Mouse (Mus musculus): ENCODE data around the gene Nedd9. TPM values are rescaled to one million over a fixed set of nuclear protein-coding genes. Genes with fewer than 3 reads are reported as not detected.

The Nedd9 gene
- total RNA-seq, 1 experiment from 2014 or later: 12.2 TPM

DNA sequence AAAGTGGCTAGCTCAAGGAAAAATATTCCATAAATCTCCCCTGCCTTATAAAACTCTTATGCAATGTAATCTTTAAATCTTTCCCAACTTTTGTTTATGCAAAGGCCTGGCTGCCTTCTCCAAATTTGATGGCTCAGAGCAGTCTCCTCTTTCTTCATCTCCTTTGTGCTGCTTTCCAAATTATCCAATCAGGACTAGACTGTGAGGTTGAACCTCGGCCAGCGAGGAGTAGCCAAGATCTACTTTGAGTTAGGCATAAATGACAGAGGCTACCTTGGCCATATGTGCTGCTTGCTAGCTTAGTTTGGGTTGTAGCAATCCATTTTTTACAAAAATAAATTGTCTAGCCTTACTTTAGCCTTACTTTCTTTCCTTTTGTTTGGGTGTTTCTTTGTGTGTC, 95.0 kb downstream of the Nedd9 start:
- no peak for ATAC-seq (replicated peaks in 1 of 2; ENCODE audit: insufficient read depth in 1 of 2, low FRiP score in 2 of 2, low TSS enrichment in 1 of 2, low read depth in 1 of 2, poor library complexity in 2 of 2, severe bottlenecking in 2 of 2)

DNA sequence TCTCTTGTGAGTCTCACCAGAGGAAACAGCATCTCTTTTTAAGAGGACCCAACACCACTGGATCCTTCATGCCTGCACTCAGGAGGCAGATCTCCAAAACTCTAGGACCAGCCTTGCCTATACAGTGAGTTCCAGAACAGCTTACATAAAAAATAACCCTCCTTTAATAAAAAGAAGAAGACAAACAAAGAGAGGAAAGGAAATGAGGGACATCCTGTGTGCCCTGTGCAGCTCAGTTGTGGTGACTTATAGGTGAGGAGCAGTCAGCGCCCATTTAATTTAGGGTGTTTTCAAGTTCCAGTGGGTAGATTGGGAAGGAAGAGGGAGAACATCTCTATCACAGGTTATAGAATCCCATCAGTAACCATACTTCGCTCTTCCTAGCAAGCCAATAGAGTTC, 96.5 kb downstream of the Nedd9 start:
- ATAC-seq (replicated peaks in 1 of 2; ENCODE audit: insufficient read depth in 1 of 2, low FRiP score in 2 of 2, low TSS enrichment in 1 of 2, low read depth in 1 of 2, poor library complexity in 2 of 2, severe bottlenecking in 2 of 2): no peak

DNA sequence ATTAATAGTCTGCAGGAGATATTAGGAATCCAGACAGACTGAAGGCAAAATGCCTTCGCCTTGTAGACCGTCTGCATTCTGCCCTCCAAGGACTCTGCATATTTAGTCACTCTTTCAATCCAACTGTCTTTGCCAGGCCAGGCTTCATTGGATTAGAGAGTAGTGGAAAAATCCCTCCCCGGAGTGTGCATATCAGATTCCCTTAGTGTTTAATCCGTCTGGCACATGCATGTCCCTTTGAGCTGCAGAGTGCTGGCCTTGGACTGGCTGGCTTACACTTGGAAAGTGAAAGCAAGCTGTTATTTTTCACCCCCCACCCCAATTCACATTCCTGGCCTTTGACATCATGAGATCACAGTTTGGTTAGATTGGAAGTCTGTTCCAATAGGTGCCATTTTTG, 100.6 kb downstream of the Nedd9 start:
- no peak for ATAC-seq (replicated peaks in 1 of 2; ENCODE audit: insufficient read depth in 1 of 2, low FRiP score in 2 of 2, low TSS enrichment in 1 of 2, low read depth in 1 of 2, poor library complexity in 2 of 2, severe bottlenecking in 2 of 2)

DNA sequence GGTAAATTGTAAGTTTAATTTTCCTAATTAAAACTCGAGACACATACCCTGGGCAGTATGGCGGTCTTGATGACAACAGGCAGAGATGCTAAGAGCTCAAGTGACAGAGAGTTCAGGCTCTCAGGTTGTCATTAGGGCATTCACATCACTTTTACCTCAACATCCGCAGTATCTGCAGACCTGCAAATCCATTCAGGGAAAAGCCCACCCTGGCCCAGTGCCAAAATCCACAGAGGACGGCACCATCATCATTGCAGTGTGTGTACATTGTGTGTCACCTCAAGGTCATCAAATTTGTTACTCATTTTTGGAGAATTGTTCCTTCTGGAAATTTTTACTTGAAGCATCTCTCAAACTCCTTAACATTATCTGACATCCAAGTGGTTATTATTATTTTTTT, 102.3 kb downstream of the Nedd9 start:
- ATAC-seq (replicated peaks in 1 of 2; ENCODE audit: insufficient read depth in 1 of 2, low FRiP score in 2 of 2, low TSS enrichment in 1 of 2, low read depth in 1 of 2, poor library complexity in 2 of 2, severe bottlenecking in 2 of 2): no peak

DNA sequence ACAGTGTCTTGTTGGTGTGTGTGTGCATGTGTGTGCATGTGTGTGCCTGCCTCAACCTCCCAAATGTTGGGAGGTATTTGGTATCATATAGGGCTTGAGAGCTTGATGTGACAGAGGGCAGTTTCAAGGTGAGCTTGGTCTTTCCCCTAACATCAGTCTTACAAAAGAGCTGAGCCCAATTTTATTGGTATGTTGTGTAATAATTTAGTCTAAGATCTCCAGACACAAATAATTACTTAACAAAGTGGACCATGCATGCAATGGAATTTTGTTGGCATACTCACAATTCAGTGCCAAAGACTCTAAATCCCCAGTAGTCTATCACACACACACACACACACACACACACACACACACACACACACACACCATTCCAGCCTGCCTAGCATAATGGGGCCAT, 104.5 kb downstream of the Nedd9 start:
- no peak for ATAC-seq (replicated peaks in 1 of 2; ENCODE audit: insufficient read depth in 1 of 2, low FRiP score in 2 of 2, low TSS enrichment in 1 of 2, low read depth in 1 of 2, poor library complexity in 2 of 2, severe bottlenecking in 2 of 2)

- peak; percentile 8 to 51; a peak in 1 of 4 replicates for ATAC-seq (replicated peaks in 1 of 2; ENCODE audit: insufficient read depth in 1 of 2, low FRiP score in 2 of 2, low TSS enrichment in 1 of 2, low read depth in 1 of 2, poor library complexity in 2 of 2, severe bottlenecking in 2 of 2)
Measured at GRCm38 (mm10) chr13:41381806-41382546, 105.2 kb downstream of the Nedd9 start.

DNA sequence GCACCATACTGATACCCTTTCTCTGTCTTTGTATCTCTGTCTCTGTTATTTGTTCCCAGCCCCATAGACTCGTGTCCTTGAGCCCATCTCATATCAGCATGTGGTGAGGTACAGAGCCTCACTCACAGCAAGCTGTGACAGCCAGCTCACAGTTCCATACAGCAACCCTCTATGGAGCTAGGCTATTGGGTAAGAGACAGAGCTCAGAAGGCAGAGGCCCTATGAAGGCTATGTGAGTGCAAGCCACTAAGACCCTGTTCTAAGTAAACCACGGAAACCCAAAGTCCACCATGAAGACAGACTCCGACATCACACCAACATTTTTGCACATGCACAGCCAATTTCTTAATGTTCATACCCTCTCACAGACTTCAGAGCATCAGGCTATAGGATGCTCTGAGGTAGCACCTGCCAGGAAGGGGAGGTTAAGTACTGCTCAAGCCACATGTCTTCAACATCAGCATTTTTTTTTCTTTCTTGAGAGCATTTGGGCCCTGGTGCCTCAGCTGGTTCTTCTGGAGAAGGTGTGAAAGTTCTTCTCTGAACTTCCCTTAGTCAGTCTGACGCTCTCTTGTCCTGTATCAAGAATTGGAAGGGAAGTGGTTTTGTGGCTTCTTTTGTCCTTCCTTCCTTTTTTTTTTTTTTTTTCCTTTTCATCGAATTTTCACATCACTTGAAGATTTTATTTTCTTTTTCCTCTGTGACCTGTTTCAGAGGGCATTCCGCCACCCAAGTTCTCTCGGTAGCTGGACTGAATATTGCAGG, 105.9 kb downstream of the Nedd9 start:
- peak; percentile 78 to 80 for ATAC-seq (replicated peaks in 1 of 2; ENCODE audit: insufficient read depth in 1 of 2, low FRiP score in 2 of 2, low TSS enrichment in 1 of 2, low read depth in 1 of 2, poor library complexity in 2 of 2, severe bottlenecking in 2 of 2)

GRCm38 (mm10) chr13:41379951-41380465, 107.2 kb downstream of the Nedd9 start:
- no peak for ATAC-seq (replicated peaks in 1 of 2; ENCODE audit: insufficient read depth in 1 of 2, low FRiP score in 2 of 2, low TSS enrichment in 1 of 2, low read depth in 1 of 2, poor library complexity in 2 of 2, severe bottlenecking in 2 of 2)

GRCm38 (mm10) chr13:41378462-41378861, 108.7 kb downstream of the Nedd9 start:
- ATAC-seq (replicated peaks in 1 of 2; ENCODE audit: insufficient read depth in 1 of 2, low FRiP score in 2 of 2, low TSS enrichment in 1 of 2, low read depth in 1 of 2, poor library complexity in 2 of 2, severe bottlenecking in 2 of 2): no peak

DNA sequence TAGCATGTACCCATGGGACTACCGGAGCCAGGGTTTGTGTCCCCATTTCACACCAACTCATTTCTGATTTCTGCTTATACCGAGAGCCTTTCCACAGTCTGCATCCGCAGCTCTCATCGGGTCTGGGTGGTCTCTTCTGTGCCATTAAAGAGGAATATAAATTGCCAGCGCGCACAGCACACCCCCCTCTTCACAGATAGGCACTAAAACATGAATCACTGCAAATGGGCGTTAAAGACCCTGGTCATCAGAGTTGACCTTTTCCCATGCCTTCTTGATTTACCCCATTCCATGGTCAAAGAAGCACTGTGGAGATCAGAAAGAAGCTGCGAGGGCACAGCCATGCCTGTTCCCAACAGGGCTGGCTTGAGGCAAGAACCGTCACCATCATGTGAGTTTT, 109.3 kb downstream of the Nedd9 start:
- no peak for ATAC-seq (replicated peaks in 1 of 2; ENCODE audit: insufficient read depth in 1 of 2, low FRiP score in 2 of 2, low TSS enrichment in 1 of 2, low read depth in 1 of 2, poor library complexity in 2 of 2, severe bottlenecking in 2 of 2)

- ATAC-seq (replicated peaks in 1 of 2; ENCODE audit: insufficient read depth in 1 of 2, low FRiP score in 2 of 2, low TSS enrichment in 1 of 2, low read depth in 1 of 2, poor library complexity in 2 of 2, severe bottlenecking in 2 of 2): no peak
Measured at GRCm38 (mm10) chr13:41377011-41377431, 110.1 kb downstream of the Nedd9 start.

DNA sequence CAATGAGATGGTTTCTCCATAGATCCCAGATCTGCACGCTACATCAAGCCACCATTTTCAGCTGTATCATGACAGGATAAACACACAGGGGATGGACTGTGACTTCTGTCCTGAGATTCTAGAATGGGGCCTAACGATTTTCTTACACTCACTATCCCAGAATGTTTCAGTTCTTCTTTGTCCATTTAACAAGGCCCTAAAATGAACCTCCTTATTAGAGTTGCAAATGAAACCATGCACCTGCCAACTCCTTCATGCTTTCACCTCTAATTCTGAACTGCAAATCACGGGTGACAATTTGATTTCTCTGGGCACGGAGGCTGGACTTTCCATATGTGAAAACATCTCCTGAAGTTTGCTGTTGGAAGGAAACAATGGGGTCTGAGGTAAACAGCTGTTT, 111.1 kb downstream of the Nedd9 start:
- ATAC-seq (replicated peaks in 1 of 2; ENCODE audit: insufficient read depth in 1 of 2, low FRiP score in 2 of 2, low TSS enrichment in 1 of 2, low read depth in 1 of 2, poor library complexity in 2 of 2, severe bottlenecking in 2 of 2): no peak

DNA sequence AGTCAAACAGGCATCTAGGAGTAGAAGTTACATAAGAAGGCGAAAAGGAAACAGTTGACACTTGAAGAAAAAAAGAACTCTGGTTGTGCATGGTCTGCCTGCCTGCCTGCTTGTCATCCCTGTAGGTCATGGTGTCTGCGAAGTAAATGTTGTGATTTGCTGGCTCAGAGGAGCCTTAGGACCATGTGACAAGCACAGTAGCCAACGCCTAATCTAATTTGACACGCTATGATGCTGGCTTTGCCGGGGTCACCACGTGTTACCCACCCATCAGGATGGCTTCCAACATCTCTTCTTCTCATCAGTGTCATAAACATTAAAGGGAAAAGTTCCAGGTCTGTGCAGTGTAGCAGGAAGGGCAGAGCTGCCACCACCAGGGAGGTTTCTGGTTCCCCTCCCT, 111.5 kb downstream of the Nedd9 start:
- no peak for ATAC-seq (replicated peaks in 1 of 2; ENCODE audit: insufficient read depth in 1 of 2, low FRiP score in 2 of 2, low TSS enrichment in 1 of 2, low read depth in 1 of 2, poor library complexity in 2 of 2, severe bottlenecking in 2 of 2)

GRCm38 (mm10) chr13:41374886-41375285, 112.3 kb downstream of the Nedd9 start:
- ATAC-seq (replicated peaks in 1 of 2; ENCODE audit: insufficient read depth in 1 of 2, low FRiP score in 2 of 2, low TSS enrichment in 1 of 2, low read depth in 1 of 2, poor library complexity in 2 of 2, severe bottlenecking in 2 of 2): no peak

- ATAC-seq (replicated peaks in 1 of 2; ENCODE audit: insufficient read depth in 1 of 2, low FRiP score in 2 of 2, low TSS enrichment in 1 of 2, low read depth in 1 of 2, poor library complexity in 2 of 2, severe bottlenecking in 2 of 2): peak; percentile 56 to 71
Measured at GRCm38 (mm10) chr13:41372555-41373460, 114.4 kb downstream of the Nedd9 start.

DNA sequence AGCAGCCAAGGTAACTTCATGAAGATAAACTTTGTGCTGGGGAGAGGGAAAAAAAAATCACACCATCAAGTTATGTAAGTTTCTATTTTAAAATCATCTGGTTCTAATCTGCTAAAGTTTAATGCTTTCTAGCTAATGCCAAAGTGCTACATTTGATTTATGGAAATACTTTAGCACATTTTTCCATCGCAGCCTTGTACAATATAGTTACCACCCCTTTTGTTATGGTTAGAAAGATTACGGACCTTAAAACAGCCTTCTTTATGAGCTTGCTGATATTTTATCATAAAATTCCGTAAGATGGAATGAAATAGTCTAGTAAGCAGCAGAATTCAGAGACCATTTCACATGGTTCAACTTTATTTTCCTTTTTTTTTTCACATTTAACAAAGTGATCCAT, 115.6 kb downstream of the Nedd9 start:
- no peak for ATAC-seq (replicated peaks in 1 of 2; ENCODE audit: insufficient read depth in 1 of 2, low FRiP score in 2 of 2, low TSS enrichment in 1 of 2, low read depth in 1 of 2, poor library complexity in 2 of 2, severe bottlenecking in 2 of 2)

DNA sequence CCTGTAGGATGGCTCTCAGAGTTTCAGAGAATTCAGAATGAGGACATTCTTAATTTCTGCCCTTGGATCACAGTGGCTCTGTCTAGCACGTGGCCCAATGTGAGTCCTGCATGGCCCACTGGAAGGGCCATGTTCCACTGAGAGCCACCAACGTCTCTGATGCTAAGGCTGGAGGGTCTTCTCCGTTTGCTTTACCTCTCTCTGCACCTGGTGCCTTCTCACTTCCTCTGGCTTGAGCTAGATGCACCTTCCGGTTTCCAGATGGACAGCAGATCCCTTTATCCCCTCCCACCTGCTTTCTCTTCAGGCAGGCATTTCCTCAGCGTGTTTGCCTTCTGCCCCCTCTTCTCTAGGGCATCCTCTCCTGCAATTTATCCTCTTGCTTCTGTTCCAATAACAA, 118.5 kb downstream of the Nedd9 start:
- ATAC-seq (replicated peaks in 1 of 2; ENCODE audit: insufficient read depth in 1 of 2, low FRiP score in 2 of 2, low TSS enrichment in 1 of 2, low read depth in 1 of 2, poor library complexity in 2 of 2, severe bottlenecking in 2 of 2): no peak

DNA sequence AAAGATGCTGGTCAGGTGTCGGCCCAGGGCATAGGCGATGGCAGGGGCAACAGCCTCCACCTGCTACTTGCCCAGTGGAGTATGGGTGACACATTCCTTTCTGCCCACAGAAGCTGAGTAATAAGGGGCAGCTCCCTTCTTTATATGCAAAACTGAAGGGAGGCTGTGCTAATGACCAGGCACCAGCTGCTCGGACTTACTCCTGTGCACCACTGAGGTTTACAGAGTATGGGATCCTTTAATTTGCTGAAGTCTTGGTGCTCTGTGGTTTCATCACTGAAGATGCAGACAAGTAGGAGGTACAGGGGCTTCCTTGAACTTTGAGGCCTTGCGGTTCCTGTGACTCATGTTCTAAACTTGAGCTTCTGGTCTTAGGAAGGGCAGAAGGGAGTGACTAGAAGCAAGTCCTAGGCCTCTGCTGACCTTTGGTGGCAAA, 120.0 kb downstream of the Nedd9 start:
- ATAC-seq (replicated peaks in 1 of 2; ENCODE audit: insufficient read depth in 1 of 2, low FRiP score in 2 of 2, low TSS enrichment in 1 of 2, low read depth in 1 of 2, poor library complexity in 2 of 2, severe bottlenecking in 2 of 2): no peak
